Mouse (Mus musculus) MEL (cell line): ENCODE measurements around the gene Rragd. TPM values are rescaled to one million over a fixed set of nuclear protein-coding genes. Genes with fewer than 3 reads are reported as not detected.

Experiments
- DNase-seq: peaks from one replicate; pipeline ENCODE4 v3.0.0; 2011; ENCODE audit warnings: low read depth, low spot score
- H3K27ac ChIP-seq: 2 replicates; pipeline ENCODE4 v1.5.1; 2012; ENCODE audit warnings: low read depth, mild to moderate bottlenecking, control low read depth, low read length, moderate library complexity; ENCODE audit not compliant: control insufficient read depth
- H3K27me3 ChIP-seq, 2 experiments: fragments of 150-350 bp in 1 of 2; sonication (generic) in 1 of 2; 2 replicates each; pipeline ENCODE4 v1.6.1; 2012; ENCODE audit warnings: low read length in 2 of 2, mild to moderate bottlenecking in 2 of 2, improper control_type of control experiment in 1 of 2, moderate library complexity in 1 of 2; ENCODE audit not compliant: insufficient read depth in 2 of 2, control insufficient read depth in 1 of 2
- H3K36me3 ChIP-seq, 2 experiments: 2 replicates each; pipeline ENCODE4 v1.6.1; 2012 to 2014; ENCODE audit warnings: low read length in 2 of 2, improper control_type of control experiment in 1 of 2, inconsistent platforms in 1 of 2, mild to moderate bottlenecking in 1 of 2; ENCODE audit not compliant: insufficient read depth in 2 of 2, control insufficient read depth in 1 of 2
- H3K4me1 ChIP-seq, 2 experiments: fragments of 150-350 bp in 1 of 2; sonication (generic) in 1 of 2; 2 replicates each; pipeline ENCODE4 v1.6.1; 2012; ENCODE audit warnings: low read length in 2 of 2, improper control_type of control experiment in 1 of 2, mild to moderate bottlenecking in 1 of 2; ENCODE audit not compliant: insufficient read depth in 2 of 2, control insufficient read depth in 1 of 2
- H3K4me3 ChIP-seq, 2 experiments: fragments of 150-350 bp in 1 of 2; sonication (generic) in 1 of 2; 2 replicates each; pipeline ENCODE4 v1.5.1; 2012; ENCODE audit warnings: low read depth in 2 of 2, low read length in 2 of 2, mild to moderate bottlenecking in 2 of 2, moderate library complexity in 2 of 2, control low read depth in 1 of 2, improper control_type of control experiment in 1 of 2; ENCODE audit not compliant: control insufficient read depth in 1 of 2, insufficient read depth in 1 of 2
- H3K79me2 ChIP-seq: 2 replicates; pipeline ENCODE4 v1.6.1; 2012; ENCODE audit warnings: mild to moderate bottlenecking, low read length, moderate library complexity; ENCODE audit not compliant: control insufficient read depth, poor library complexity, insufficient read depth
- H3K9ac ChIP-seq: 2 replicates; pipeline ENCODE4 v1.6.1; 2012; ENCODE audit warnings: low read depth, mild to moderate bottlenecking, control low read depth, low read length, moderate library complexity; ENCODE audit not compliant: control insufficient read depth, poor library complexity, severe bottlenecking
- H3K9me3 ChIP-seq: fragments of 150-350 bp; sonication (generic); replicated peaks from 2 replicates; pipeline ENCODE4 v1.6.1; 2012; ENCODE audit warnings: mild to moderate bottlenecking, low read length, improper control_type of control experiment, moderate library complexity; ENCODE audit not compliant: insufficient read depth
- CHD1 ChIP-seq: IDR thresholded peaks from 2 replicates; pipeline ENCODE4 v1.6.1; 2012; ENCODE audit warnings: low read depth, mild to moderate bottlenecking, inconsistent platforms, low read length, improper control_type of control experiment
- CHD2 ChIP-seq: IDR thresholded peaks from 2 replicates; pipeline ENCODE4 v1.6.1; 2011; ENCODE audit warnings: low read length, improper control_type of control experiment
- CTCF ChIP-seq, 3 experiments: IDR thresholded peaks in 2 of 3; conservative IDR thresholded peaks in 1 of 3; 2 replicates each; pipeline ENCODE4 v1.5.1; 2011 to 2012; ENCODE audit warnings: low read length in 3 of 3, low read depth in 2 of 3, mild to moderate bottlenecking in 2 of 3, improper control_type of control experiment in 1 of 3, inconsistent platforms in 1 of 3, mixed read lengths in 1 of 3, moderate library complexity in 1 of 3; ENCODE audit not compliant: control insufficient read depth in 1 of 3, insufficient read depth in 1 of 3, poor library complexity in 1 of 3, severe bottlenecking in 1 of 3
- E2F4 ChIP-seq: IDR thresholded peaks from 2 replicates; pipeline ENCODE4 v1.6.1; 2011; ENCODE audit warnings: low read depth, low read length, improper control_type of control experiment, borderline replicate concordance
- EP300 ChIP-seq, 2 experiments: IDR thresholded peaks; 2 replicates each; pipeline ENCODE4 v1.6.1; 2011; ENCODE audit warnings: improper control_type of control experiment in 2 of 2, low read length in 2 of 2, low read depth in 1 of 2, mild to moderate bottlenecking in 1 of 2
- ETS1 ChIP-seq: IDR thresholded peaks from 2 replicates; pipeline ENCODE4 v1.6.1; 2012; ENCODE audit warnings: low read depth, mild to moderate bottlenecking, inconsistent platforms, low read length, improper control_type of control experiment, moderate library complexity
- GATA1 ChIP-seq: IDR thresholded peaks from 2 replicates; pipeline ENCODE4 v1.6.1; 2011; ENCODE audit warnings: low read depth, low read length, improper control_type of control experiment
- HCFC1 ChIP-seq: IDR thresholded peaks from 2 replicates; pipeline ENCODE4 v1.6.1; 2012; ENCODE audit warnings: low read depth, mild to moderate bottlenecking, inconsistent platforms, low read length, improper control_type of control experiment, moderate library complexity
- JUND ChIP-seq: IDR thresholded peaks from 2 replicates; pipeline ENCODE4 v1.6.1; 2011; ENCODE audit warnings: low read depth, mild to moderate bottlenecking, improper control_type of control experiment, low read length
- MAFK ChIP-seq: IDR thresholded peaks from 2 replicates; pipeline ENCODE4 v1.6.1; 2011; ENCODE audit warnings: low read depth, mild to moderate bottlenecking, low read length, improper control_type of control experiment, borderline replicate concordance
- MAZ ChIP-seq: IDR thresholded peaks from 2 replicates; pipeline ENCODE4 v1.6.1; 2012; ENCODE audit warnings: low read depth, mild to moderate bottlenecking, inconsistent platforms, low read length, improper control_type of control experiment
- MEF2A ChIP-seq: IDR thresholded peaks from 2 replicates; pipeline ENCODE4 v1.6.1; 2014; ENCODE audit warnings: low read depth, mild to moderate bottlenecking, inconsistent platforms, low read length, improper control_type of control experiment; ENCODE audit not compliant: poor library complexity, insufficient replicate concordance, severe bottlenecking; ENCODE audit errors: extremely low read depth
- MYB ChIP-seq: IDR thresholded peaks from 2 replicates; pipeline ENCODE4 v1.6.1; 2011; ENCODE audit warnings: mild to moderate bottlenecking, low read depth, low read length, improper control_type of control experiment
- NRF1 ChIP-seq: IDR thresholded peaks from 2 replicates; pipeline ENCODE4 v1.6.1; 2014; ENCODE audit warnings: low read depth, mild to moderate bottlenecking, inconsistent platforms, low read length, improper control_type of control experiment, moderate library complexity; ENCODE audit not compliant: poor library complexity, insufficient read depth, severe bottlenecking
- POLR2A ChIP-seq, 2 experiments: IDR thresholded peaks; 2 replicates each; pipeline ENCODE4 v1.6.1; 2011 to 2012; ENCODE audit warnings: low read length in 2 of 2, mild to moderate bottlenecking in 2 of 2, control low read depth in 1 of 2, improper control_type of control experiment in 1 of 2, low read depth in 1 of 2, moderate library complexity in 1 of 2; ENCODE audit not compliant: control insufficient read depth in 1 of 2, insufficient read depth in 1 of 2, poor library complexity in 1 of 2
- RAD21 ChIP-seq: IDR thresholded peaks from 2 replicates; pipeline ENCODE4 v1.6.1; 2011; ENCODE audit warnings: mild to moderate bottlenecking, low read depth, low read length, improper control_type of control experiment
- RCOR1 ChIP-seq: IDR thresholded peaks from 2 replicates; pipeline ENCODE4 v1.6.1; 2012; ENCODE audit warnings: low read depth, mild to moderate bottlenecking, inconsistent platforms, low read length, improper control_type of control experiment
- SMC3 ChIP-seq: IDR thresholded peaks from 2 replicates; pipeline ENCODE4 v1.6.1; 2011; ENCODE audit warnings: low read depth, low read length, improper control_type of control experiment
- TBP ChIP-seq: IDR thresholded peaks from 2 replicates; pipeline ENCODE4 v1.8.0; 2011; ENCODE audit warnings: low read depth, low read length, improper control_type of control experiment
- TCF12 ChIP-seq: IDR thresholded peaks from 2 replicates; pipeline ENCODE4 v1.6.1; 2014; ENCODE audit warnings: low read depth, mild to moderate bottlenecking, inconsistent platforms, low read length, improper control_type of control experiment, moderate library complexity
- USF2 ChIP-seq, 2 experiments: IDR thresholded peaks; 2 replicates each; pipeline ENCODE4 v1.6.1; 2011 to 2012; ENCODE audit warnings: improper control_type of control experiment in 2 of 2, low read length in 2 of 2, borderline replicate concordance in 1 of 2, inconsistent platforms in 1 of 2, low read depth in 1 of 2, mild to moderate bottlenecking in 1 of 2; ENCODE audit not compliant: insufficient read depth in 1 of 2
- ZC3H11A ChIP-seq: IDR thresholded peaks from 2 replicates; pipeline ENCODE4 v1.6.1; 2012; ENCODE audit warnings: low read depth, mild to moderate bottlenecking, inconsistent platforms, low read length, improper control_type of control experiment
- ZKSCAN1 ChIP-seq: IDR thresholded peaks from 2 replicates; pipeline ENCODE4 v1.6.1; 2012; ENCODE audit warnings: low read depth, mild to moderate bottlenecking, inconsistent platforms, low read length, improper control_type of control experiment, moderate library complexity
- polyA plus RNA-seq, 2 experiments: library from polyadenylated mRNA; stranded (reverse) in 1 of 2; unstranded in 1 of 2; fragments of >175 nt in 1 of 2; fragments of >200 nt in 1 of 2; gene quantifications; 2 replicates each; pipeline versions ENCODE4 v1.2.1 to v1.2.4; 2012; ENCODE audit warnings: low replicate concordance in 2 of 2, low read depth in 1 of 2; ENCODE audit not compliant: insufficient read length in 2 of 2, insufficient read depth in 1 of 2, missing spikeins in 1 of 2
- total RNA-seq: library from RNA; depleted of rRNA; stranded (reverse); fragments of 300-350 nt; gene quantifications from 2 replicates; pipeline ENCODE4 v1.2.3, GENCODE M21; 2012

The Rragd gene
- total and polyA plus RNA-seq, 3 experiments: not detected

- Histone ChIP-seq H3K36me3 (peaks cover 0 to 3% of the 10 kb centered on the region in 2 experiments; a peak in 1 of 4 replicates), H3K27me3 (no peaks in the 10 kb centered on the region), H3K9me3 (no peaks in the 10 kb centered on the region), H3K9ac (no peak overlapping the region), H3K27ac (no peak overlapping the region), H3K4me3 (no peak overlapping the region), H3K79me2 (no peaks in the 10 kb centered on the region), H3K4me1 (no peaks in the 10 kb centered on the region)
- TF ChIP-seq CTCF (IDR thresholded peaks at IDR 0.05 in 2 of 3, conservative IDR thresholded peaks at IDR 0.05 in 1 of 3; ENCODE audit: control insufficient read depth in 1 of 3, insufficient read depth in 1 of 3, low read depth in 2 of 3, low read length in 3 of 3, poor library complexity in 1 of 3, severe bottlenecking in 1 of 3) (no peak), USF2 (IDR thresholded peaks at IDR 0.05; ENCODE audit: borderline replicate concordance in 1 of 2, insufficient read depth in 1 of 2, low read depth in 1 of 2, low read length in 2 of 2) (no peak), MYB (no peak), EP300 (IDR thresholded peaks at IDR 0.05; ENCODE audit: low read depth in 1 of 2, low read length in 2 of 2) (no peak)
- no peak for DNase-seq
Measured at GRCm38 (mm10) chr4:33054426-33054825, 71.6 kb downstream of the Rragd start.

GRCm38 (mm10) chr4:33056317-33056716, 73.5 kb downstream of the Rragd start:
- Histone ChIP-seq H3K79me2 (no peaks in the 10 kb centered on the region), H3K4me1 (no peaks in the 10 kb centered on the region), H3K36me3 (no peaks in the 10 kb centered on the region), H3K27me3 (no peaks in the 10 kb centered on the region), H3K4me3 (no peak overlapping the region), H3K9ac (no peak overlapping the region), H3K9me3 (no peaks in the 10 kb centered on the region), H3K27ac (no peak overlapping the region)
- TF ChIP-seq HCFC1 (no peak), GATA1 (no peak), POLR2A (IDR thresholded peaks at IDR 0.05; ENCODE audit: control insufficient read depth in 1 of 2, insufficient read depth in 1 of 2, low read depth in 1 of 2, low read length in 2 of 2, poor library complexity in 1 of 2) (no peak), MAFK (no peak), ETS1 (no peak), MAZ (no peak), TCF12 (no peak), CTCF (IDR thresholded peaks at IDR 0.05 in 2 of 3, conservative IDR thresholded peaks at IDR 0.05 in 1 of 3; ENCODE audit: control insufficient read depth in 1 of 3, insufficient read depth in 1 of 3, low read depth in 2 of 3, low read length in 3 of 3, poor library complexity in 1 of 3, severe bottlenecking in 1 of 3) (no peak), USF2 (IDR thresholded peaks at IDR 0.05; ENCODE audit: borderline replicate concordance in 1 of 2, insufficient read depth in 1 of 2, low read depth in 1 of 2, low read length in 2 of 2) (no peak), EP300 (IDR thresholded peaks at IDR 0.05; ENCODE audit: low read depth in 1 of 2, low read length in 2 of 2) (no peak)
- no peak for DNase-seq

GRCm38 (mm10) chr4:33057890-33058687, 75.3 kb downstream of the Rragd start:
- H3K9ac ChIP-seq: no peak overlapping the region
- H3K27me3 ChIP-seq: no peaks in the 10 kb centered on the region
- no peaks in the 10 kb centered on the region for H3K36me3 ChIP-seq
- no peak overlapping the region for H3K4me3 ChIP-seq
- no peaks in the 10 kb centered on the region for H3K79me2 ChIP-seq
- H3K27ac ChIP-seq: no peak overlapping the region
- no peak for DNase-seq
- no peaks in the 10 kb centered on the region for H3K9me3 ChIP-seq
- H3K4me1 ChIP-seq: no peaks in the 10 kb centered on the region
- TF ChIP-seq RCOR1 (no peak), MAFK (no peak), ETS1 (no peak), CHD2 (no peak), E2F4 (no peak), RAD21 (no peak), SMC3 (no peak), ZKSCAN1 (no peak), CHD1 (no peak), NRF1 (no peak), MEF2A (no peak), TBP (no peak), JUND (no peak), HCFC1 (no peak), ZC3H11A (no peak), EP300 (IDR thresholded peaks at IDR 0.05; ENCODE audit: low read depth in 1 of 2, low read length in 2 of 2) (no peak)
